Mouse (Mus musculus) intestine, embryonic 16.5 days (tissue): ENCODE data around the gene Fry. TPM values are rescaled to one million over a fixed set of nuclear protein-coding genes. Genes with fewer than 3 reads are reported as not detected.

Experiments
- ATAC-seq: fragments of 200-750 bp; cut with Nextera tagmentation; 2 replicates; pipeline ENCODE4 v1.8.0; 2017; ENCODE audit warnings: moderate TSS enrichment, moderate library complexity
- H3K27ac ChIP-seq: fragments of 300-500 bp; sonication (generic); 2 replicates; pipeline ENCODE4 v1.5.1; 2014; ENCODE audit warnings: mild to moderate bottlenecking, low read length
- H3K27me3 ChIP-seq: fragments of 300-500 bp; sonication (generic); replicated peaks from 2 replicates; pipeline ENCODE4 v1.6.1; 2014; ENCODE audit warnings: low read length, control low read depth, mixed read lengths; ENCODE audit not compliant: control insufficient read depth, insufficient read depth
- H3K36me3 ChIP-seq: fragments of 300-500 bp; sonication (generic); 2 replicates; pipeline ENCODE4 v1.6.1; 2014; ENCODE audit warnings: low read length, control low read depth; ENCODE audit not compliant: control insufficient read depth, insufficient read depth
- H3K4me1 ChIP-seq: fragments of 300-500 bp; sonication (generic); 2 replicates; pipeline ENCODE4 v1.6.1; 2014; ENCODE audit warnings: low read length, control low read depth, mixed read lengths; ENCODE audit not compliant: control insufficient read depth, insufficient read depth
- H3K4me2 ChIP-seq: fragments of 300-500 bp; sonication (generic); 2 replicates; pipeline ENCODE4 v1.6.1; 2014; ENCODE audit warnings: low read depth, low read length, control low read depth
- H3K4me3 ChIP-seq: fragments of 300-500 bp; sonication (generic); 2 replicates; pipeline ENCODE4 v1.5.1; 2014; ENCODE audit warnings: mild to moderate bottlenecking, low read length
- H3K9ac ChIP-seq: fragments of 300-500 bp; sonication (generic); 2 replicates; pipeline ENCODE4 v1.6.1; 2014; ENCODE audit warnings: low read depth, low read length
- H3K9me3 ChIP-seq: fragments of 300-500 bp; sonication (generic); 2 replicates; pipeline ENCODE4 v1.6.1; 2016; ENCODE audit warnings: low read length, control low read depth; ENCODE audit not compliant: control insufficient read depth
- WGBS: fragments of 180-500 bp; shearing (Covaris S2); extraction: QIAGEN DNeasy Blood & Tissue Kit; methylation state at CpG from one replicate; pipeline ENCODE4 v1.1.7; 2014; 5-methylcytosine and 5-hydroxymethylcytosine counted together
- polyA plus RNA-seq: library from polyadenylated mRNA; unstranded; fragments of >200 nt; fragmentation: Nextera tagmentation; extraction: Ambion mirVana; gene quantifications from 2 replicates; pipeline ENCODE4 v1.2.1, GENCODE M21; 2015

The Fry gene
- polyA plus RNA-seq, 1 experiment from 2014 or later = 6.1 TPM

DNA sequence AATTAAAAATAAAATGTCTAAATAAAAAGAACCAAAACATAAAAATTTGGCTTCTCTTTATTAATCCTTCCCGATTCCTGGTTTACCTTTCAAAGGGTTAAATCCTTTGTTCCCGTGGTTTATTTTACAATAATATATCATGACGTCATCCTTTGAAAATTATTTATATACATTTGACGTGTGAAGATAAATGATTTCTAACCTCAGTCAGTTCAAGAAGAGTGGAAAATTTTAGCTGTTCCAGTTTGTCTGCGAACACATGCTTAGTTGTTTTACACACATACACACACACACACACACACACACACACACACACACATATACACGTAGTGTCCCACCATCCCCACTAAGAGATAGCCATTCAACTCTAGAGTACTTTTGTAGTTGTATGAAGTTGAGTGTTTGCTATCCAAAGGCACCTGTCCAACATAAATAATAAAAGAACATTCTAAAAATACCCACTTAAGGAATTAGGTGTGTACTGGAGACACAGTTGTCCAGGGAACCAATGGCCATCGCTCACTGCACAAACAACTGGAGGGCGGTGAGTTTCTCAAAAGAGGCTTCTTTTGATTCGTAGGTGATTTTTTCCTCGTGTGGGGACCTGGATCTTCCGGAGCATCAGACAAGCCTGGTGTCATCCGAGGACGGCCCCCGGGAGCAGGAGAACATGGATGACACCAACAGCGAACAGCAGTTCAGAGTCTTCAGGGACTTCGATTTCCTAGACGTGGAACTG lies 338.9 kb downstream of the Fry start:
- ATAC-seq = no peak
- H3K9me3 ChIP-seq = peaks cover 8% of the 10 kb centered on the region; the same call in 1 of the 2 replicates
- no peak overlapping the region for H3K4me3 ChIP-seq
- no peaks in the 10 kb centered on the region for H3K27me3 ChIP-seq
- 71% methylated on average over 17 of the region's 17 CpGs for WGBS
- peaks cover 5% of the 10 kb centered on the region for H3K36me3 ChIP-seq
- no peak overlapping the region for H3K9ac ChIP-seq
- H3K27ac ChIP-seq = 0 out of 2 replicates have a peak overlapping the region, but pooled peaks have one; percentile 29
- H3K4me2 ChIP-seq = no peak overlapping the region
- H3K4me1 ChIP-seq = peaks cover 3% of the 10 kb centered on the region; the same call in 1 of the 2 replicates

DNA sequence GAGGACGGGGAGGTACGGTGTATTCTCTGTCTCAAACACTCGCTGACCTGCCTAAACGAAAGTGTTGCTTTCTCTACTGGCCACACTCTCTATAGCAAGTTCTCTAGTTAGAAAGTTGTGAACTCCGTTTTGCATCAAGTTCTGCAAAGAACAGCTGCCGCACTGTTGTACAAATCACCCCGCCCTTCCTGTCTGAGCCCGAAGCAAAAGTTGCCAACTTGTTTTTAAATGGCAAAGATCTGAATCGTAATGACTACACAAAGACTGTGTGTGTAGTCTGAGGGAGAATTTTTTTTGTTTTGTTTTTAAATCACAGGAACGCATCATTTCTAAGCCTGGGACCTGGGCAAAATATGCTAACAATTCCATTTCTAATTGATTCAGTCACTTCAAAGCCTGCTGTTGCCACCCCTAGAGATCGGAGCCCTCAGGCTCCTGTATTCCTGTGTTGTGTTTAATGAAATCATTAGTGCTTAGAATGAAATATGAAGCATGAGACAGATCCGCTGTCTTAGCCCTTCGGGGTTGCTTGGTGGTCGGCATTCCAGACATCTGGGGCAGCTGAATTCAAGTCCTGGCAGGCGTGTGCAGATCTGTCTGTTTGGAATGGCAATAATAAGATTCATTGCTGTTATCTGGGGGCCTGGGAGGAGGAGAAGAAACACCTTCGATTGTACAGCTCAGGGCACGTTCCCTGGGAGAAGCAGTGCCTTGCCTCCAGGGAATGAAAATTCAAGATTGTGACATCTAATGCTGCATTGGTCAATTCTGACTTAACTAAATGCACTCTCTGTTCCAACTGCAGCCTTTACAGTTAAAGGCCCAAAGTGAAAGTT lies 339.7 kb downstream of the Fry start:
- Histone ChIP-seq H3K4me2 (peak overlapping the region; percentile 4; the same call in 1 of the 2 replicates), H3K27me3 (no peaks in the 10 kb centered on the region), H3K9ac (no peak overlapping the region), H3K36me3 (peaks cover 5% of the 10 kb centered on the region), H3K4me3 (no peak overlapping the region), H3K9me3 (0 out of 2 replicates have a peak, but pooled peaks cover 5% of the 10 kb centered on the region), H3K27ac (0 out of 2 replicates have a peak overlapping the region, but pooled peaks have one; percentile 29), H3K4me1 (peaks cover 3% of the 10 kb centered on the region; the same call in 1 of the 2 replicates)
- 45% methylated on average over 17 of the region's 17 CpGs for WGBS
- no peak for ATAC-seq

DNA sequence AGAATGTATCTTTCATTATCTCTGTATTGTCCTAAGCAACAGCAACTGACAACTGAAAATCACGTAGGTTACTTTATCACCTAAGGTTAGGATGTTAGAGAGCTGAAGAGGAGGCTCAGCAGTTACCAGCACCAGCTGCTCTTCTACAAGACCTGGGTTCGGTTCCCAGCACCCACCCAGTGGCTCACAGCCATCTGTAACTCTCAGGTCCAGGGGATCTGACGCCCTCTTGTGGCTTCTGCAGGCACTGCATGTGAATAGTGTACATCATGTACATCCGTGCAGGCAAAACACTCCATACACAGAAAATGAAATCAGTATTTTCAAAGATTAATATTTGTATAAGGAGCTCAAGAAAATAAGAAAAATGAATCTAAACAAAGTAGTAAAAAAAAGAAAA lies 341.4 kb downstream of the Fry start:
- H3K4me1 ChIP-seq = peaks cover 3% of the 10 kb centered on the region; the same call in 1 of the 2 replicates
- no peak for ATAC-seq
- H3K27me3 ChIP-seq = no peaks in the 10 kb centered on the region
- H3K27ac ChIP-seq = no peak overlapping the region
- H3K4me2 ChIP-seq = no peak overlapping the region
- 0 out of 2 replicates have a peak, but pooled peaks cover 2% of the 10 kb centered on the region for H3K9me3 ChIP-seq
- WGBS = 81% methylated on average over 4 of the region's 4 CpGs
- no peak overlapping the region for H3K9ac ChIP-seq
- no peak overlapping the region for H3K4me3 ChIP-seq
- peaks cover 2% of the 10 kb centered on the region; the same call in 1 of the 2 replicates for H3K36me3 ChIP-seq

GRCm38 (mm10) chr5:150464721-150465120 lies 346.3 kb downstream of the Fry start:
- Histone ChIP-seq H3K4me2 (no peak overlapping the region), H3K9ac (no peak overlapping the region), H3K36me3 (peaks cover 1% of the 10 kb centered on the region; the same call in 1 of the 2 replicates), H3K4me1 (0 out of 2 replicates have a peak, but pooled peaks cover 3% of the 10 kb centered on the region), H3K9me3 (0 out of 2 replicates have a peak, but pooled peaks cover 2% of the 10 kb centered on the region), H3K27me3 (no peaks in the 10 kb centered on the region), H3K4me3 (no peak overlapping the region), H3K27ac (no peak overlapping the region)
- 65% methylated on average over 3 of the region's 3 CpGs for WGBS
- ATAC-seq = no peak

GRCm38 (mm10) chr5:150465218-150465617 lies 346.8 kb downstream of the Fry start:
- no peak for ATAC-seq
- H3K4me2 ChIP-seq = no peak overlapping the region
- H3K36me3 ChIP-seq = no peaks in the 10 kb centered on the region
- no peaks in the 10 kb centered on the region for H3K27me3 ChIP-seq
- H3K4me1 ChIP-seq = 0 out of 2 replicates have a peak, but pooled peaks cover 3% of the 10 kb centered on the region
- H3K9me3 ChIP-seq = 0 out of 2 replicates have a peak, but pooled peaks cover under 1% of the 10 kb centered on the region
- H3K27ac ChIP-seq = no peak overlapping the region
- no peak overlapping the region for H3K9ac ChIP-seq
- H3K4me3 ChIP-seq = no peak overlapping the region
- 57% methylated on average over 6 of the region's 6 CpGs for WGBS

DNA sequence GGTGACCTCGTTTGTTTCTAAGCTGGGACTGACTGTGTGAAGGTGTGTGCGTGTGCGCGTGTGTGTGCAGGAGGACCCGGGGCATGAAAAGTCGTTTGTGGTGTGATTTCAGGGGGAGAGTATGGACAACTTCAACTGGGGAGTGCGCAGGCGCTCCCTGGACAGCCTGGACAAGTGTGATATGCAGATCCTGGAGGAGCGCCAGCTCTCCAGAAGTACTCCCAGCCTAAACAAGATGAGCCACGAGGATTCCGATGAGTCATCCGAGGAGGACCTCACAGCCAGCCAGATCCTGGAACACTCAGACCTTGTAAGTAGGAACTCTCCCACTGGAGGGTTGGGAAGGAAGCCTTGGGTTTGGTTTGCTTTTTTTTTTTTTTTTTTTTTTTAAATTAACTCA lies 347.7 kb downstream of the Fry start:
- no peaks in the 10 kb centered on the region for H3K9me3 ChIP-seq
- no peak overlapping the region for H3K9ac ChIP-seq
- 0 out of 2 replicates have a peak, but pooled peaks cover 3% of the 10 kb centered on the region for H3K4me1 ChIP-seq
- H3K4me2 ChIP-seq = no peak overlapping the region
- peak; percentile 95 for ATAC-seq
- 50% methylated on average over 12 of the region's 12 CpGs for WGBS
- peak overlapping the region; percentile 69; the same call in 1 of the 2 replicates for H3K27ac ChIP-seq
- H3K27me3 ChIP-seq = no peaks in the 10 kb centered on the region
- H3K4me3 ChIP-seq = no peak overlapping the region
- H3K36me3 ChIP-seq = no peaks in the 10 kb centered on the region

DNA sequence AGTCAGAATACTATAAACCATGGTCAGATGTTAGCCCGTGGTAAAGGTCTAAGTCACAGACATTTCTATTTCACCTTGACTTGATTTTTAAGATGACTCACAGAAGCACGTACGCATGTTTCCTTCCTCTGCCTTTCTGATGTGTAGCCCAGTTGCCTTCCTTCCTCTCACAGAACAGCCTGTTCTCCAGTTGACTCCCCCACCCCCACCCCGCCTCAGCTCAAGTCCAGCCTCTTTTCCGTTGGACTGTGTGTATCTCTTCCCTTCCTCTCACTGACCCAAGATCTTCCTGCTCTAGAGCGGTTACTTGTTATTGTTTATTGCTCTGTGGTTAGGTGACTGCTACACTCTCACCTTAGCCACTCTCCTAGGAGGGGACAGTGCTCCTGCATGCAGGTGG lies 350.0 kb downstream of the Fry start:
- no peaks in the 10 kb centered on the region for H3K27me3 ChIP-seq
- no peaks in the 10 kb centered on the region for H3K36me3 ChIP-seq
- WGBS = 54% methylated on average over 6 of the region's 6 CpGs
- no peak overlapping the region for H3K4me3 ChIP-seq
- H3K27ac ChIP-seq = no peak overlapping the region
- no peaks in the 10 kb centered on the region for H3K9me3 ChIP-seq
- no peak overlapping the region for H3K4me2 ChIP-seq
- ATAC-seq = no peak
- H3K9ac ChIP-seq = no peak overlapping the region
- 0 out of 2 replicates have a peak, but pooled peaks cover 3% of the 10 kb centered on the region for H3K4me1 ChIP-seq

DNA sequence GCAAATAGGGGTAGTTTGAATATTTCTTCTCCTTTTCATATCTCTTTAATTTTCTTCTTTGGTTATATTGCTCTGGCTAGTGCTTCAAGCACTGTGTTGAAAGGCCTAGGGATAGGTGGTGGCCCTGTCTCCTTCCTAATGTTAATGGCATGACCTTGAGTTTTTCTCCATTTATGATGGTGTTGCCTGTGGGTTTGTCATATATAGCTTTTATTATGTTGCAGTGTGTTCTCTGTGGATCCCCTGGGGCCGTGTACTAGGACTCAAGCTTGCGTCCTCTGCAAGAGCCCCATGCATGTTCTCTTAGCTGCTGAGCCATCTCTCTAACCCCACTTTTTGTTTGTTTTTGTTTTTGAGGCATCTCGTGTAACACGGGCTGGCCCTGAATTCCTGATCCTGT lies 358.9 kb downstream of the Fry start:
- ATAC-seq = no peak

DNA sequence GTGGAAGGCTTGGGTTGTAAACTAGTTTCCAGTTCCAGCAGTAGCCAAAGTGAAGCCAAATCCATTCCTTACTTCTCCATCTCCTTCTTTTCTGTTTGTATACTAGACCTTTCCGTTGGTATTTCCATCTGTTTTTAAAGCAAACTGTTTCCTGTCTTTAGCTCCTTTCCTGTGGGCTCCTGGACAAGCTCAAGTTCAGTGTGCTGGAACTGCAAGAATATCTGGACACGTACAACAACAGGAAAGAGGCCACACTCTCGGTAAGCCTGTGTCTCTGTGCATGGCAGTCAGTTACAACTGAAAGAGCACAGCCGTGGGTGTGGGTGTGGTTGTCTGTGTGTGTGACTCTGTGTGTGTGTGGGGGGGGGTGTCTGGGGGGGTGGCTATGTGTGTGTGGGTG lies 360.2 kb downstream of the Fry start:
- ATAC-seq = no peak
- no peaks in the 10 kb centered on the region for H3K36me3 ChIP-seq
- WGBS = 40% methylated on average over 4 of the region's 4 CpGs

More for the DNA sequence above, 358.9 kb downstream of the Fry start:
- Histone ChIP-seq H3K4me3 (no peak overlapping the region), H3K4me2 (no peak overlapping the region), H3K9me3 (no peaks in the 10 kb centered on the region), H3K4me1 (no peaks in the 10 kb centered on the region), H3K36me3 (no peaks in the 10 kb centered on the region), H3K27me3 (no peaks in the 10 kb centered on the region), H3K27ac (no peak overlapping the region), H3K9ac (no peak overlapping the region)
- WGBS = 68% methylated on average over 4 of the region's 4 CpGs

More for the DNA sequence above, 360.2 kb downstream of the Fry start:
- H3K9ac ChIP-seq = no peak overlapping the region
- no peak overlapping the region for H3K27ac ChIP-seq
- H3K4me3 ChIP-seq = no peak overlapping the region
- no peak overlapping the region for H3K4me2 ChIP-seq
- H3K9me3 ChIP-seq = no peaks in the 10 kb centered on the region
- H3K4me1 ChIP-seq = no peaks in the 10 kb centered on the region
- no peaks in the 10 kb centered on the region for H3K27me3 ChIP-seq
